Mouse (Mus musculus): Measurements from ENCODE around the gene Hadhb. TPM values are rescaled to one million over a fixed set of nuclear protein-coding genes. Genes with fewer than 3 reads are reported as not detected.

Hadhb gene
- polyA plus RNA-seq, 2 experiments = 60.7 to 123 TPM

GRCm38 (mm10) chr5:30170303-30170940 is 15.4 kb downstream of the Hadhb start:
- H3K27ac ChIP-seq = no peak overlapping the region
- 75% methylated on average over 5 of the region's 5 CpGs for WGBS (ENCODE audit: insufficient replicate concordance)
- H3K4me1 ChIP-seq (replicated peaks; ENCODE audit: control insufficient read depth in 2 of 2, insufficient read depth in 2 of 2, low read length in 1 of 2) = no peaks in the 10 kb centered on the region
- no peak for DNase-seq (ENCODE audit: low read depth in 3 of 3, low spot score in 3 of 3)
- H3K4me3 ChIP-seq (ENCODE audit: insufficient read depth in 1 of 2, low read depth in 2 of 2, low read length in 2 of 2) = no peak overlapping the region
- no peak for ATAC-seq (ENCODE audit: insufficient read depth)
- no peak overlapping the region for H3K4me2 ChIP-seq (ENCODE audit: low read depth)
- H3K9me3 ChIP-seq (ENCODE audit: control insufficient read depth, low read length) = no peaks in the 10 kb centered on the region
- TF ChIP-seq EP300 (IDR thresholded peaks at IDR 0.05; ENCODE audit: low read depth) (no peak), CTCF (IDR thresholded peaks at IDR 0.05; ENCODE audit: low read depth) (no peak)
- no peak overlapping the region for H3K9ac ChIP-seq (replicated peaks)
- peaks cover 27% of the 10 kb centered on the region for H3K36me3 ChIP-seq (replicated peaks; ENCODE audit: control insufficient read depth, insufficient read depth, low read depth)
- no peaks in the 10 kb centered on the region for H3K27me3 ChIP-seq (ENCODE audit: control insufficient read depth, insufficient read depth, low read length)

DNA sequence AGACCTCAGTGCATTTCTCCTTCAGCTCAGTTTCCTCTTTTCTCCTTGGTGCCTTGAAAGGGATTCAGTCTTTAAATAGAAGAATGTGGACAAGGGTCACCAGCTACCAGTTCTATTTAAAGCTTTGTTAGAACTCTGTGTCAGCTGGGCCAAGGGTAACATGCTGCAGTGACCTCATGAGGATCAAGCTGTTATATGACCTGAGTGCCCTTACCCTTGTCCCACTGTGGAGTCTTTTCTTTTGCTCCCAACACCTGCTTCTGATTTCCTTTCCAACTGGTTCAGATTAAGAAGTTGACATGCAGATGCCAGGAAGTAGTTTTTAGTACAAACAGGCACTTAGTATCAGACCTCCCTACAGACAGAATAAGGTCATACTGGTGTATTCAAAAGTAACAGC is 17.1 kb downstream of the Hadhb start:
- no peak for ATAC-seq (ENCODE audit: insufficient read depth)
- DNase-seq (ENCODE audit: low read depth in 3 of 3, low spot score in 3 of 3) = no peak
- H3K36me3 ChIP-seq (replicated peaks; ENCODE audit: control insufficient read depth, insufficient read depth, low read depth) = peaks cover 38% of the 10 kb centered on the region

DNA sequence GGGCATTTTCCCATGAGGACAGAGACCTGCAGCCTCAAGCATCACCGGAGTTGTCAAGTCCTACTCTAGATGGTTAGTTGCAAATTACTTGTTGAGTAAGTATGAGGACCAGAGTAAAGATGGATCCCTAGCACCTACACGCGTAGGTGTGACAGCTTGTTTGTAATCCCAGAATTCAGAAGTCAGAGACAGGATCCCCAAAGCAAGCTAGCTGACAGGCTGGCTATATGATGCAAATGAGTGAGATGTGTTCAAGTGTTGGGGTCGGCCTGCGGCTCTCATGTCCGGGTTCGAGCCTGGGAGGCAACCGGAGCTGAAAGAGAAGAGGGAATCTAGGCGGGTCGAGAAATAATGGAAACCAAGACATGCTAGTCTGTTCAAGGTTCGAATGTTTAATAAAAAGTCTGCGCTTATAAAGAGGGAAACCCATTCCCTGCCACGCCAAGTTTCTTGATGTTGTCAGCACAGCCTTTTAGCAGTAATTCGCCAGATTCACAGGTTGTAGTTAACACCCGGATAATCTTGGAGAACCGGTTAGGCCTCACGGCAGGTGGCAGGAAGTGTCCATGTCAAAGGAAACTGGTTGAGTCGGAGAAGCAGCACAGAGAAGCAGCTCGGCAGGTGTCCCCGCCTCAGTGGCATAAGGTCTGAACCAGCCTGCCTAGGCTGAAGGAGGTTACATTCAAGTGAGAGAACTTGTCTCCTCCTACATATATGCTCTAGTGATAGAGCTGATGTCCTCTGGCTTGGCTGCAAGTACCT is 18.1 kb downstream of the Hadhb start:
- ATAC-seq (ENCODE audit: insufficient read depth) = no peak
- TF ChIP-seq CTCF (IDR thresholded peaks at IDR 0.05; ENCODE audit: low read depth) (no peak), EP300 (IDR thresholded peaks at IDR 0.05; ENCODE audit: low read depth) (no peak)
- Histone ChIP-seq H3K4me2 (ENCODE audit: low read depth) (no peak overlapping the region), H3K27me3 (ENCODE audit: control insufficient read depth, insufficient read depth, low read length) (no peaks in the 10 kb centered on the region), H3K27ac (no peak overlapping the region), H3K4me1 (replicated peaks; ENCODE audit: control insufficient read depth in 2 of 2, insufficient read depth in 2 of 2, low read length in 1 of 2) (no peaks in the 10 kb centered on the region), H3K4me3 (ENCODE audit: insufficient read depth in 1 of 2, low read depth in 2 of 2, low read length in 2 of 2) (no peak overlapping the region), H3K36me3 (replicated peaks; ENCODE audit: control insufficient read depth, insufficient read depth, low read depth) (peaks cover 41% of the 10 kb centered on the region), H3K9me3 (ENCODE audit: control insufficient read depth, low read length) (no peaks in the 10 kb centered on the region), H3K9ac (replicated peaks) (no peak overlapping the region)
- WGBS (ENCODE audit: insufficient replicate concordance) = 77% methylated on average over 20 of the region's 20 CpGs
- DNase-seq (ENCODE audit: low read depth in 3 of 3, low spot score in 3 of 3) = no peak

More for the DNA sequence above, 17.1 kb downstream of the Hadhb start:
- H3K4me1 ChIP-seq (replicated peaks; ENCODE audit: control insufficient read depth in 2 of 2, insufficient read depth in 2 of 2, low read length in 1 of 2) = no peaks in the 10 kb centered on the region
- H3K27ac ChIP-seq = no peak overlapping the region
- TF ChIP-seq CTCF (IDR thresholded peaks at IDR 0.05; ENCODE audit: low read depth) (no peak), EP300 (IDR thresholded peaks at IDR 0.05; ENCODE audit: low read depth) (no peak)
- no peak overlapping the region for H3K9ac ChIP-seq (replicated peaks)
- no peaks in the 10 kb centered on the region for H3K9me3 ChIP-seq (ENCODE audit: control insufficient read depth, low read length)
- H3K27me3 ChIP-seq (ENCODE audit: control insufficient read depth, insufficient read depth, low read length) = no peaks in the 10 kb centered on the region
- H3K4me2 ChIP-seq (ENCODE audit: low read depth) = no peak overlapping the region
- no peak overlapping the region for H3K4me3 ChIP-seq (ENCODE audit: insufficient read depth in 1 of 2, low read depth in 2 of 2, low read length in 2 of 2)

DNA sequence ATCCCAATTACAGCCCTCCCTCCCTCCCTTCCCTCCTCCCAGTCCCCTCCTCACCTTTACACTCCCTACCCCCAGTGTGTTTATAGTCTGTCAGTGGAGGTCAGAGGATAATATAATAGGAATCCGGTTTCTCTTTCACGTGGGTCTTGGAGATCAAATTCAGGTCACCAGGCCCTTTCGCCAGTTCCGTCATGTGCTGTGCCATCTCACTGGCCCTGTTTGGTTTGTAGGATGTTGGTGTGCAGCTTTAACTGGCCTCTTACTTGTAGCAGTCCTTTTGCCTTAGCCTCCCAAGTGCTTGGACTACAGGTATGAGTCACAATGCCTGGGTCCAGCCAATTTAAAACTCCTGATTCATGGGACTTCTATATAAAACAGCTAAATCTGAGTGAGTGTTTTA is 20.8 kb downstream of the Hadhb start:
- peaks cover 47% of the 10 kb centered on the region for H3K36me3 ChIP-seq (replicated peaks; ENCODE audit: control insufficient read depth, insufficient read depth, low read depth)
- no peaks in the 10 kb centered on the region for H3K9me3 ChIP-seq (ENCODE audit: control insufficient read depth, low read length)
- no peak for TF ChIP-seq EP300 (IDR thresholded peaks at IDR 0.05; ENCODE audit: low read depth)
- TF ChIP-seq CTCF (IDR thresholded peaks at IDR 0.05; ENCODE audit: low read depth) = no peak
- H3K27me3 ChIP-seq (ENCODE audit: control insufficient read depth, insufficient read depth, low read length) = no peaks in the 10 kb centered on the region
- 87% methylated on average over 4 of the region's 4 CpGs for WGBS (ENCODE audit: insufficient replicate concordance)
- DNase-seq (ENCODE audit: low read depth in 3 of 3, low spot score in 3 of 3) = no peak
- H3K9ac ChIP-seq (replicated peaks) = no peak overlapping the region
- H3K4me2 ChIP-seq (ENCODE audit: low read depth) = no peak overlapping the region
- H3K4me3 ChIP-seq (ENCODE audit: insufficient read depth in 1 of 2, low read depth in 2 of 2, low read length in 2 of 2) = no peak overlapping the region
- ATAC-seq (ENCODE audit: insufficient read depth) = no peak
- no peaks in the 10 kb centered on the region for H3K4me1 ChIP-seq (replicated peaks; ENCODE audit: control insufficient read depth in 2 of 2, insufficient read depth in 2 of 2, low read length in 1 of 2)
- H3K27ac ChIP-seq = no peak overlapping the region

GRCm38 (mm10) chr5:30187687-30188485 is 32.8 kb downstream of the Hadhb start:
- no peak overlapping the region for H3K9ac ChIP-seq (replicated peaks)
- no peaks in the 10 kb centered on the region; a peak in 1 of 4 replicates for H3K4me1 ChIP-seq (replicated peaks; ENCODE audit: control insufficient read depth in 2 of 2, insufficient read depth in 2 of 2, low read length in 1 of 2)
- H3K27ac ChIP-seq = no peak overlapping the region
- no peak overlapping the region for H3K4me3 ChIP-seq (ENCODE audit: insufficient read depth in 1 of 2, low read depth in 2 of 2, low read length in 2 of 2)
- peaks cover 6% of the 10 kb centered on the region for H3K36me3 ChIP-seq (replicated peaks; ENCODE audit: control insufficient read depth, insufficient read depth, low read depth)
- H3K9me3 ChIP-seq (ENCODE audit: control insufficient read depth, low read length) = no peaks in the 10 kb centered on the region
- ATAC-seq (ENCODE audit: insufficient read depth) (peak; percentile 63), DNase-seq (ENCODE audit: low read depth in 3 of 3, low spot score in 3 of 3) (peak in 1 of 3 experiments; percentile 20)
- TF ChIP-seq CTCF (IDR thresholded peaks at IDR 0.05; ENCODE audit: low read depth) (no peak), EP300 (IDR thresholded peaks at IDR 0.05; ENCODE audit: low read depth) (0 out of 2 replicates have a peak, but pooled peaks have one; percentile 9)
- no peak overlapping the region for H3K4me2 ChIP-seq (ENCODE audit: low read depth)
- 80% methylated on average over 12 of the region's 12 CpGs for WGBS (ENCODE audit: insufficient replicate concordance)
- H3K27me3 ChIP-seq (ENCODE audit: control insufficient read depth, insufficient read depth, low read length) = no peaks in the 10 kb centered on the region

Data from liver, embryonic 14.5 days (tissue).